Mouse (Mus musculus) frontal cortex, postnatal 14 days (tissue): Measurements from ENCODE around the gene Rhd.
A peak's percentile ranks its signal among the peaks of the same experiment; 100 is the strongest.
"Not testable (repeated sequence)": the region's sequence is repeated elsewhere in the genome, so short reads cannot be mapped to it uniquely, and the experiment has no call there.

Experiments used
- DNase-seq, 2 experiments: peaks; one replicate each; pipeline ENCODE4 v3.0.0; 2022; ENCODE audit warnings: low spot score in 2 of 2

The Rhd gene

DNA sequence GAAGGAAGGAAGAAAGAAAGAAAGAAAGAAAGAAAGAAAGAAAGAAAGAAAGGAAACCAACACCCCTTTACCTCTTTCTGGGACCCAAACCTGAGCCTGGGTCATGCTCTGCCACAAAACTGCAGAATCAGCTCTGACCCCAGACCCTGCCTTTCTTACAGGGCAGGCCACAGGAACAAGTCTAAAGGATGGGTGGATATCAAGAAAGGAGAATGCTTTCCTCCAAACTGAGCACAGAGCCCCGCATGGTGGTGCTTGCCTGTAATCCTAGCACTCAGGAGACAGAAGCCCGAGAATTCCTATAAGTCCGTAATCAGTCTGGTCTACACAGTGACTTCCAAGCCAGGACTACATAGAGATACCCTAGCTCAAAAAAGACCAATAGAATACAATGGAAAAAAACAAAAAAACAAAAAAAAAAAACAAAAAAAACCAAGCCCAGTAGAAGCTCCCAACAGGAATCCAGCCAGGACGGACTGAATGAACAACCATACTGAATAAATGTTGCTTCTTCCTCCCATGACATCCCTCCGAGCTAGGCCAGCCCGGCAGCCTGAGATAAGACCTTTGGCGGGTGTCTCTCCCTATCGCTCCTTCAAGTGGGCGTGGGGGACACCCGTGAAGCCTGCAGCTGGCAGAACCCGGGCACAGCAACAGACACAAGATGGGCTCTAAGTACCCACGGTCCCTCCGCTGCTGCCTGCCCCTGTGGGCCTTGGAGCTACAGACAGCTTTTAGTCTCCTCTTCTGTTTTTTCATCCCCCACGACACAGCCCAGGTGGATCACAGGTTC, at the start of gene Rhd:
TSS of gene Rhd (plus strand) at position 600 of the 793 bp plus-strand sequence.
- DNase-seq, result no peak

DNA sequence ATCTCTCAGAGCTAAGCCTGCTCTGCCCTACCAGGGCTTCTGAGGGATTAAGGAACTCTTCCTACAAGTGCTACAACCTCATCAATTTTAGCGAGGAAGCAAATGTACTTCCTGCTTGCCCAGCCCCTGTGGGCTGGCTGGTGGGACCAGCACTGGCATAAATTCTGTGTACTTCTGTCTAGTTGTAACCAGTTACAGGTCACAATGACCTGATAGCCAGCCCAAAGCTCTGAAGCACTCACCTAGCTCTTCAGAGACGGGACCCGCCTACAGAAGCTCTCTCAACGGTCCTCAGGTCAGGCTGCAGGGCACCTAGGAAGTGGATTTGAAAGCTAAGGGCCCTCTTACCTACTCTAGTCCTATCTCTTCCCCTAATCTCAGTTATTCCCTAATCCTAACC, 46.6 kb upstream of the Rhd start:
- DNase-seq, result no peak

DNA sequence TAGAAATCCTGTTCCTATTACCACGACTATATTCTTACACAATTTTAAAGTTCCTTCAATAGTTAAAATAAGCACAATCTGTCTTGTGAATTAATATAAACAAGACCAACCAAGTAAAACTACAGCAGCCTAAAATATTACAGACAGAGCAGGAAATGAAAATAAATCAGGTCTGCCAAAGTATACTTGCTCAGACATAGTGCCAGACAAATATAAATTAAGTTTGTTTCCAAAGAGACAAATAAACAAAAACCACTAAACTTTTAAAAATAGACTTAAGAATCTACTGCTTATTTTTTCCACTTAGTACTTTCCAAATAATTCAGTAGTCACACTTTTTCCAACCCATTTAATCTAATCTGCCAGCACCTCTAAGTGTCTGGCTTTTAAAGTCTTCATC, 43.3 kb upstream of the Rhd start:
- DNase-seq, result no peak

DNA sequence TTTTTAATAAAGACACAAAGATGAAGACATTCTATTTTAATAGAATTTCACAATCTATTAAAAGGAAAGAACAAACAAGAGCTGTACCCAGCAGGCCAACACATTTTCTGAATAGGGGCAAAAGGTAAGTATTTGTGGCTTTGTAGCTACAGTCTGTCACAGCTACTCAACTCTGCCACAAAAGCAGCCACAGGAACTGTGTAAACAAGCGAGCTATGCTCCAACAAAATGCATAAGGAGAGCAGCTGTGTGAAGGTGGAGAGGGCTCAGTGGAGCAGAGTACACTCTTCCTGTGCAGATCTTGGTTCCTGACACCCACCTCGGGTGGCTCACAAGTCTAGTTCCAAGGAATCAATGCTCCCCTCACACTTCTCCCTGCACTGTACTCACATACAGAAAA, 40.8 kb upstream of the Rhd start:
- no peak for DNase-seq

DNA sequence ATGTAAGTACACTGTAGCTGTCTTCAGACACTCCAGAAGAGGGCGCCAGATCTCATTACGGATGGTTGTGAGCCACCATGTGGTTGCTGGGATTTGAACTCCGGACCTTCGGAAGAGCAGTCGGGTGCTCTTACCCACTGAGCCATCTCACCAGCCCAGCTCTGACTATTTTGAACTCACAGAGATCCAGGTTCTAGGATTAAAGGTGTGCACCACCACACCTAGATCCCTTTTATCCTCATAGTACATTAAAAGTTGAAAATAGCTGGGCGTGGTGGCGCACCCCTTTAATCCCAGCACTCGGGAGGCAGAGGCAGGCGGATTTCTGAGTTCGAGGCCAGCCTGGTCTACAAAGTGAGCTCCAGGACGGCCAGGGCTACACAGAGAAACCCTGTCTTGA, 38.5 kb upstream of the Rhd start:
- not testable (repeated sequence) for DNase-seq

DNA sequence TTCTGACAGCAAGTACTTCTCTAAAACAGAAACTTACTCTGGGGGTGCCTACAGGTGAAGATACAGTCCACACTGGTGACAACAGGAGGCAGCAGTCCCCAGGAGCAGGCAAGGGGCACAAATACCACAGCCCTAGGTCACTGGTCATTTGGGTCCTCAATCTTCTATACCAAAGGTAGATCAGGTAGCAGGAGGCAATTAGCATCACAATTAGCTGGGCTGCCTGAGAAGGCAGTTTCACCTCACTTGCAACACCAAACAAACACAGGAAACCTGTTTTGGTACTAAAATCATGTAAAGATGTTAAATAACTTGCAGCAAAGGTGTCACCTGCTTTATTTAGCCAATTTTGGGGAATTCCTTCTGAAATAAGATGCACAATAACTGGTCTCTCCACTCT, 38.0 kb upstream of the Rhd start:
- DNase-seq, result no peak

DNA sequence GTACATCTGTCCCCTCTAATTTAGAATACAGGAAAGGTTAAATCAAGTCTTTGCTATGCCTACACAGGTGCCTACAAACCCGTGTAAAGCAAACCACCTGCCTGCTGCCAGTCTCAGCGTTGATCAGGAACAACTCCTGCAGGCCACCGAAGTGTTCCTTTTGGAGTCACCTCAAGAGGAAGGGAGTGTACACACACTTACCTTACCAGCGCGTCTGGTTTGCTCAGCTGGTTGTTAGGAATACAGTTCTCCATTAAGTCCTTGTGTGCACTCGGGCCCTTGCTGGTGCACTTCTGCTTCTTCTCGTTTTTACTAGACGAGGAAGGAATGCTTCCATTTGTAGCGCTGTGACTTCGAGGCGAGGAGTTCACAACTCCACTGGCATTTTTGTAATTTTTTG, 36.5 kb upstream of the Rhd start:
- no peak for DNase-seq

DNA sequence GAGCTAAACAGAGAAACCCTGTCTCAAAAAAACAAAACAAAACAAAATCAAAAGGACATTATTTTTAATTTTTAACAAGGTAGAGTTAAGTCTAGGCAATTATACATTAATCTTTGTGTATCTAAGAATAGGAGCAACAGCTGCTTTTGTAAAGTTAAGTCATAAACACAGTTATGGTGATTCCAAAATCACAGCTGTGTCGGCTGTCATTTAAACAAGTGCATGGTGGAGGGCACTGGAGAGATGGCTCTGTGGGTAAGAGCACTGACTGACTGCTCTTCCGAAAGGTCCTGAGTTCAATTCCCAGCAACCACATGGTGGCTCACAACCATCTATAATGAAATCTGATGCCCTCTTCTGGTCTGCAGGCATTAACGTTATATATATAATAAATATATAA, 32.4 kb upstream of the Rhd start:
- DNase-seq, result no peak

DNA sequence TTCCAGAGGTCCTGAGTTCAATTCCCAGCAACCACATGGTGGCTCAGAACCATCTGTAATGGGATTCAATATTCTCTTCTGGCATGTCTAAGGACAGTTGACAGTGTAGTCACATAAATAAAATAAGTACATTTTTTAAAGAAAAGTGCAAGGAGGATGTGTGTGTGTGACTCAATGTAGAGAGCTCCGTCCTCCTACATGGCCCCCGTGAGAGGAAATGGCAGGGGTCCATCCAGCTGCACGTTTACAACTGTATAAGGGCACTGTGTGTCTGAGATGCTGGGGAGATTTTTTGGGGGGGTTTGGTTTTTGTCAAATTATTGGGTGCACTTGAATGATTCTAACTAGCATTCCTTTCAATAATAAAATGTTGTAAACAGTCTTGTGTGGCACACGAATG, 28.9 kb upstream of the Rhd start:
- no peak for DNase-seq

DNA sequence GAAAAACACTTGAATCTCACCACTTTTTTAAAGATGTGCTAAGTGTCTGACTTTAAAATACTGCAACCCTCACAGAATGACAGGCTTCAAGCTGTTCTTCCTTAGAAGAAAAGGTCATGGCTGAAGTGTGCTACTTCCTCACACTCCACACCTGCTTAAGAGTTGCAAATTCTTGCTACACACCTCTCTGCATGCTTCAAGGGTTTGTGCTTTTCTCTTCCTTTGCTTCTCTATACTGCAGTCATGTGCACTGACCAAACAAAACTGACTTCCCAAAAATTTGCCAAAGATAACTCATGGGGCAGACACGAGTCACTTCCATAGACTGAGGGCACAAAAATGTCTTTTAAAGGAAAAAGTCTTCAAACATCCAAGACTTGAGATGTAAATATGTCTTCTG, 26.1 kb upstream of the Rhd start:
- DNase-seq, result no peak

DNA sequence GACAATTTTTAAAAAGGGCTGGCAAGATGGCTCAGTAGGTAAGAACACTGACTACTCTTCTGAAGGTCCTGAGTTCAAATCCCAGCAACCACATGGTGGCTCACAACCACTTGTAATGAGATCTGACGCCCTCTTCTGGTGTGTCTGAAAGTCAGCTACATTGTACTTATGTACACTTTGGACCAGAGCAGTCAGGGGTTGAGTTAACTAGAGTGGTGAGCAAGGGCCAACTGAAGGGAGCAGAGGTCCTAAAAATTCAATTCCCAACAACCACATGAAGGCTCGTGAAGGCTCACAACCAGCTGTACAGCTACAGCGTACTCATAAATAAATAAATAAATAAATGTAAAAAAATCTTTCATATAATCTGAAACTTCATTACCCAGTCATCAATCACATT, 25.6 kb upstream of the Rhd start:
- DNase-seq, result not testable (repeated sequence)

DNA sequence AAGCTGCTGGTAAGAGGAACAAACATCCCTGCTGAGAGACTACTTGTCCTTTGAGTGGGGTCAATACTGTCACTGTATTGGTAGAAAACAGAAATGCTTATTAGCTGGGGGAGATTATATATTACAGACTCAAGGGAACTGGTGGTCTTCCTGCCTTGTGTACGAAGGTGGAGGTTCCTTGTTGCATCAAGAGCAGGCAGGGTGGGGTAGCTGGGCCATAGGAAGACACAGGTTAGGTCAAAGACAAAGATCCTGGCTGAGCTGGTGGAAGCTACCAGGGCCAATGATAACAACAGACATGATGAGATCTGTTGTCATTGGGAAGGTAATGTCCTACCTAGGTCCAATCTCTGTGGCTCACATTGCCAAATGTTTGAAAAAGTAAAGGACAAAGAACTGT, 24.1 kb upstream of the Rhd start:
- no peak for DNase-seq

DNA sequence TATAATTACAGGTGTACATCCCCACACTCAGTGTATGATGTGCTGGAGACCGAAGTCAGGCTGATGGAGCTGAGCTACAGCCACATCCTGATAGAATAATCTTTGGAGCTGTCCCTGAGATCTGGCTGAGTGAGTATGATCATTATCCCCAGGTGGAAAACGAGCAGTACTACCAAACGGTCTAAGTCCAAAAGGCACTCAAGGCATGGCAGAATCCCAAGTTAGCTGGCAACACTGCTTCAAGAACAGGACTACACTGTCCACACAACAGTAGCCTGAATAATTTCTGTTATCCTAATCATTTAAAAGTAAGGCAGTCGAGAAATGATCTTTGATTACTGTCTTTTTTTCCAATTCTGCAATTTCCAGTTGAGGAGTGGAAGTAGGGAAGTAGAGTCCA, 20.8 kb upstream of the Rhd start:
- no peak for DNase-seq

DNA sequence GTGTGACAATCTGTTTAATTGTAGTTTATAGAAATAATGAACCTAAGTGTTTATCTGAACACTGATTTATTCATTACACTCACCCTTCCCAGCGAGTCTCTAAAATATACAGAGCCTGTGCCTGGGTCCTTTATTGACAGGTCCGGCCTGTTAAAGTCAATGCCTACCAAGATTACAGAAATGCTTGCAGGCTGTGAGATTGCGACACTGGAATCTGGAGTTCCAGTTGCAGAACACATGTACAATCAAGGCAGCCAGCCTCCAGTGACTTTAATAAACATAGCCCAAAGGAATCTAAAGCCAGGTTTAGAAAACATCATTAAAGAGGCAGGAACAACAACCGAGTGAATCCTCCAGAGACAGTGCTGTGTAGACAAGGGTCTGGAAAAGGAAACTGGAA, 16.7 kb upstream of the Rhd start:
- no peak for DNase-seq

DNA sequence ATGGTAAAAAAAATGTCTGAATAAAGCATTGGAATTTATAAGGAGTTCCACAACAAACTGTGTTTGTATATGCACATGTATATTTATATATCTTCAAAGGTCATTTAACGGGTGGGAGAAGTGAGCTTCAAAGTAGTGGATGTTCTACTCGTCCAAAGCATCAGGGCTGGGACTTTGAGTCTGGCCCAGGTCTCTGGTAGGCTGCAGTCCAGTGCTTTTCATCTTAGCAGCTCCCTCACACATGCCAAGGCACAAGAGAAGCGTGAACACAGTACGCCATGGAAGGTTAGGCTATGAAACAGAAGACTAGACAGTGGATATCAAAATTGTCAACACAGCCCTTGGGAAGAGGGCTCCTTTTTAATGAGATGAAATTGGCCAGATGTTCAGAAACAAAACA, 13.8 kb upstream of the Rhd start:
- DNase-seq, result no peak

DNA sequence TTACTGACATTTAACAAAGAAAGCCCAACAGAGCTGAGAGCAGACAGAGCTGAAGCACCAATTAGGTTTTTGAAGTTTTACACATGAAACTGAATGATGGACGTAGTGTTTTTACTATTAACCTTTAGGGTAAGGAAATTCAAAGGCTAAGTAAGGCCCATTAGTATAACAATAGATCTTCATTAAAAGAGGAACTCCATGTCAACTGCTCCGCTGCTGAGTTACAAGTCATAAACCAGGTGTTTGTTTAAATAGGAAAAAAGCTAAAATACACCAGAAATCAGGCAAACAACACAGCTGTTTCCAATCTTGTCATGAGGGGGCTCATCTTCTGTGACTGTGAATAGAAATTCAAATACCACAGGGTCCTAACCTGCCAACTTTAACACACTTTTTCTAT, 13.1 kb upstream of the Rhd start:
- DNase-seq, result no peak

DNA sequence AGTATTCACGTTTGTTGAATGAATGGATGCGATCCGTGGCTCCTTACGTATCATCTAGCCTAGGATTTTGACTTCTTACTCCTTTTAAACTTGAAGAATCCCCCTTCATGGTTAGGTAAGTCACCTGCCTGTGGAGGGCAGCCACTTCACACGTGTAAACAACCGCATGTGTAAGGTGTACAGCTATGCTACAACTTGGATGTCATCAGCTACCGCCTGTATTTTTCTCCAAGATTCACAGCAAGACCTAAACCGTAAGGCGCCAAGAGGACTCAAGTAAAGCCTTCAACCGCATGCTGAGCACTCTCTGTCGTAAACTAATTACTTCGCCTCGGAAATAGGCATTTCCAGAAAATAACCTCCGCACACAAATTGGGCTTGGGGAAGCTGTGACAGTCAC, 12.5 kb upstream of the Rhd start:
- peak in 1 of 2 experiments; percentile 9 for DNase-seq

DNA sequence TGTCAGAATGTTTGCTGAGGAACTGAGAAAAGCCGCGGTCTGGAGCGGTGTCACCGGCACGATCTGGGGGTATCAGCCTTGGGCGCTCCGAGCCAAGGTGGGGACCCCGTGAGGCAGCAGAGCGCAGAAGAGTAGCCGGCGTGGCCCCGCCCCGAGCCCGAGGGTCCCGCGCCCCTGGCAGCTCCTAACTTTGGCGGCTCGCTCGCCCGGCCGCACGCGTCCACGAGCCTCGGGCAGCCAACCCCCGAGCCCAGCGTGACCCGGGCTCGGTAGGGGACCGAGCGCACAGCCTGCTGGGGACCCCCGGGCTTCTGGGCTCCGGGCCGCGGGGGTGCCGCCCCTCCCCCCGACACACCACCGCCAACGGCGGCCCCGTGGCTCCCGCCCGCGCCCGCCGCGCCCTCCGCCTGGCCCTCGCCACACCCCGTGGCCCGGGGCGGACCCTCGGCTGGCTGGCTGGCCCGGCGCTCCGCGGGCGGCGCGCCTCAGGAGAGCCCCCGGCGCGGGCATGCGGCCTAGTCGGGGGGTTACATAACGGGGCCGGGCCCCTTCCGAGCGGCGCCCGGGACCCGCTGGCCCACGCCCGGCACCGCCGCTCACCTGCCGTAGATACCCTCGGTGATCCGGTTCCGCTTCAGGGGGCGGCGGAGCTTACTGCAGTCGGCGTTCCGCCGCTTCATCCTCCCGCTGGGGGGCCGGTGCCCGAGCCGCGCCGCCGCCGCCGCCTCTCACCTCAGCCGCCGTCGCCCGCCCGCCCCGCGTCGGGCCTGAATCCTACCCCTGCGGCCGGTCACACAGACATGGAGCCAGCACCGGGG, 11.7 kb upstream of the Rhd start:
- peak; percentile 8 to 40 for DNase-seq

DNA sequence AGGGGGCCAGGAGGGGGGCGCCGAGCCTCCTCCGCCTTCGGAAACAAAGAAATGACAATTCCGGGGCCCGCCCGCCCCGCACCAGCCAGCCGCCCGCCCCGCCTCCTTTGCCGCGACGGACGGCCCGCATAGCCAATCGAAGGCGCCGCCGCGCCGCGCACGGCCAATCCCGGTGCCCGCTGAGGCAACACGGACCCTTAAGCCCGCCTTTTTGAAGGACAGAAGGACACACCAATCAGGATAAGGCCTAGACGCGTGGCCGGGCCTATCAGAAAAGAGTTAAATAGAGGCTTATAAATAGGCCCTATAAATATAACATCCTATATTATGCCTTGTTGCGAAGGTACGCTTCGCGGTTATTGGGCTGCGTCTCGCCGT, 11.1 kb upstream of the Rhd start, which contains the start of gene Maco1:
TSS of gene Maco1 (minus strand) at position 87 of the 378 bp plus-strand sequence.
- peak; percentile 99 to 100 for DNase-seq

DNA sequence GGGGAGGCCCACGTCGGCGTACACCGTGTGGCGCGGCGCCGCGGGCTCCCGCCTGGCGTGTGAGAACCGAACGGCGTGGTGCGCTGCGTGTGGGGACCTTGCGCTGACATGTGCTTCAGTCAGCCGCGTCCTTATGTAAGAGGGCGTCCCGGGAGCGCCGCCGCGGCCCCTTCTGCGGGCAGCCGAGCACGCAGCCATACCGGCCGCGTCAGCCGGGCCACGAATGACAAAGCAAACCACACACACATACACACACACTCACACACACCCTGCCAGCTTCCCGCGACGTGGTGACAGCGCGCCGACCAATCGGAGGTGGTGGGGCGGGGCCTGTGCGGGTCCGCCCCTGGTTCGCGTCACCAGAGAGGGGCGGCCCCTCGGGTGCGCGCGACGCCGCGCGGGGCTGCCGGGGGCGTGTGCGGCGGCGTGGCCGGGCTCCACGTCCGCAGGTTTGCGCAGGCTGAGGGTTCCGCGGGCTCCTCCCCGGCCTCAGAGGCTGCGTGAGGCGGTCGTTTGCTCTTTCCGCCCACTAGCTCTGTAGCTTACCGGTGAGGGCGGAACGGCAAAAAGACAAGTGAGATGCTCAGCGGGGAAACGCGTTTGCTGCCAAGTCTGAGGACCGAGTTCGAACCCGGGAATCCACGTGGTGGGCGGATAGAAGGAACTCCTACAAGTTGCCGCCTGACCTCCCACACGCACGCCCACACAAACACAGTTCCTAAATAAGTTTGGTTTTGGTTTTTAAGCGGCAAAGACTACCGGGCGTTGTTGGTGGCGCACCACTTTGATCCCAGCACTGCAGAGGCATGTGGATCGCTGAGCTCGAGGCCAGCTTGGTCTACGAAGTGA, 10.5 kb upstream of the Rhd start:
- peak; percentile 92 for DNase-seq

DNA sequence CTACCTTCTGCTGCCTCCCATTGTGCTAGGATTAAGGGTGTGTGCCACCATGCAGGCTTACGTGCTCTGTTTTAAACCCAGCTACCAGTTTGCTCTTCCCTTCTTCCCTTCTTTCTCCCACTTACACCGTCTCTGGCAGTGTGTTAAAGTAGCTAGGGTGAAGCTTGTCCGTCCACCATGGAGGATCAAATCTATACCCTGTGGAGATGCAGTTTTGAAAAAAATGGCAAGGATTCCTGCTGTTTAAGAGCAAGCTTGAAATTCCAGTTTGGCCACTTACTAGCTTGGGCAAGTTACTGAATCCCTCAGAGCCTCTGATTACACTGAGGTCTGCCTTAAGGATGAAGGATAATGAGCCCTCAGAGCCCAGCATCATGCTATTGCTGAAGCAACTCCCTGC, 9.0 kb upstream of the Rhd start:
- DNase-seq, result no peak

DNA sequence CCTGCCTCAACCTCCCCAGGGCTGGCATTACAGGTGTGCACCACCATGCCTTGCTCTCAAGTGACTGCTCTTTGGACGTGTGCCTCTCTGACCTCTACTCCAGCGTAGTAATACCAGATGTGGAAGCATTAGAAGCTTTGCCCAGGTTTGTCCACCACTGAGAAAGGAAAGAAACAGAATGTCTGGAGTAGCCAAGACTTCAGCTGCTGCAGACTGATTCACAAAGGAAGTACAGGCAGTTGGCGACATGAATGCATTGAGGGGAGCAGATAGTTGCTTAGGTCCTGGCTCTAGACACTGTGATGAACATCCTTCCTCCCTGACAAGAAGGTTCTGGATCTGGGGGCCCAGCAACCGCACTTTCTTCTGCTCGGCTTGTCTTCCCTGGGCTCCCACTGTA, 8.3 kb upstream of the Rhd start:
- DNase-seq, result no peak
